Mouse (Mus musculus) neural tube, embryonic 13.5 days (tissue): ENCODE data around the gene Fgf14. TPM values are rescaled to one million over a fixed set of nuclear protein-coding genes. Genes with fewer than 3 reads are reported as not detected.
"Not testable (repeated sequence)": the region's sequence is repeated elsewhere in the genome, so short reads cannot be mapped to it uniquely, and the experiment has no call there.

Experiments used
- ATAC-seq: fragments of 200-750 bp; cut with Nextera tagmentation; 2 replicates; pipeline ENCODE4 v1.8.0; 2017; ENCODE audit warnings: low read depth, mild to moderate bottlenecking, moderate TSS enrichment, moderate library complexity
- H3K27ac ChIP-seq: fragments of 300-500 bp; sonication (generic); replicated peaks from 2 replicates; pipeline ENCODE4 v1.5.1; 2015; ENCODE audit warnings: moderate library complexity, mild to moderate bottlenecking, inconsistent platforms
- H3K27me3 ChIP-seq: fragments of 300-500 bp; sonication (generic); 2 replicates; pipeline ENCODE4 v1.6.1; 2015; ENCODE audit warnings: mild to moderate bottlenecking, inconsistent platforms
- H3K36me3 ChIP-seq: fragments of 300-500 bp; sonication (generic); 2 replicates; pipeline ENCODE4 v1.6.1; 2015; ENCODE audit warnings: mild to moderate bottlenecking, inconsistent platforms
- H3K4me1 ChIP-seq: fragments of 300-500 bp; sonication (generic); replicated peaks from 2 replicates; pipeline ENCODE4 v1.6.1; 2015; ENCODE audit warnings: inconsistent platforms
- H3K4me2 ChIP-seq: fragments of 300-500 bp; sonication (generic); 2 replicates; pipeline ENCODE4 v1.6.1; 2015; ENCODE audit warnings: inconsistent platforms, mild to moderate bottlenecking, moderate library complexity
- H3K4me3 ChIP-seq: fragments of 300-500 bp; sonication (generic); 2 replicates; pipeline ENCODE4 v1.5.1; 2015; ENCODE audit warnings: mild to moderate bottlenecking, inconsistent platforms
- H3K9ac ChIP-seq: fragments of 300-500 bp; sonication (generic); 2 replicates; pipeline ENCODE4 v1.6.1; 2015; ENCODE audit warnings: moderate library complexity, mild to moderate bottlenecking, inconsistent platforms
- H3K9me3 ChIP-seq: fragments of 300-500 bp; sonication (generic); 2 replicates; pipeline ENCODE4 v1.6.1; 2016; ENCODE audit warnings: inconsistent platforms
- WGBS: fragments of 180-500 bp; shearing (Covaris S2); methylation state at CpG from one replicate; pipeline ENCODE4 v1.1.7; 2015; 5-methylcytosine and 5-hydroxymethylcytosine counted together
- polyA plus RNA-seq: library from polyadenylated mRNA; unstranded; fragments of >200 nt; fragmentation: Nextera tagmentation; extraction: Ambion mirVana; gene quantifications from 2 replicates; pipeline ENCODE4 v1.2.1, GENCODE M21; 2015

Gene Fgf14
- polyA plus RNA-seq, 1 experiment from 2014 or later, result 17.2 TPM

- Histone ChIP-seq H3K36me3 (no peaks in the 10 kb centered on the region), H3K4me3 (no peak overlapping the region), H3K27ac (no peak overlapping the region), H3K9me3 (no peaks in the 10 kb centered on the region), H3K4me1 (no peaks in the 10 kb centered on the region), H3K27me3 (no peaks in the 10 kb centered on the region), H3K9ac (no peak overlapping the region), H3K4me2 (no peak overlapping the region)
- no peak for ATAC-seq
- 73% methylated on average over 1 of the region's 1 CpGs for WGBS
Measured at GRCm38 (mm10) chr14:124163618-124164185, 513.2 kb downstream of the Fgf14 start.

- Histone ChIP-seq H3K27me3 (no peaks in the 10 kb centered on the region), H3K9ac (no peak overlapping the region), H3K36me3 (no peaks in the 10 kb centered on the region), H3K4me2 (no peak overlapping the region), H3K27ac (no peak overlapping the region), H3K4me3 (no peak overlapping the region), H3K9me3 (no peaks in the 10 kb centered on the region), H3K4me1 (no peaks in the 10 kb centered on the region)
- no peak for ATAC-seq
Measured at GRCm38 (mm10) chr14:124147378-124147777, 529.5 kb downstream of the Fgf14 start.

- Histone ChIP-seq H3K9ac (no peak overlapping the region), H3K4me3 (no peak overlapping the region), H3K9me3 (no peaks in the 10 kb centered on the region), H3K4me2 (no peak overlapping the region), H3K27me3 (no peaks in the 10 kb centered on the region), H3K27ac (no peak overlapping the region), H3K36me3 (no peaks in the 10 kb centered on the region), H3K4me1 (no peaks in the 10 kb centered on the region)
- no peak for ATAC-seq
- WGBS, result 80% methylated on average over 1 of the region's 1 CpGs
Measured at GRCm38 (mm10) chr14:124107205-124107873, 569.6 kb downstream of the Fgf14 start.

- no peaks in the 10 kb centered on the region for H3K4me1 ChIP-seq
- no peaks in the 10 kb centered on the region for H3K9me3 ChIP-seq
- no peaks in the 10 kb centered on the region for H3K36me3 ChIP-seq
- H3K27ac ChIP-seq, result no peak overlapping the region
- no peaks in the 10 kb centered on the region for H3K27me3 ChIP-seq
- no peak for ATAC-seq
- no peak overlapping the region for H3K4me3 ChIP-seq
- H3K4me2 ChIP-seq, result no peak overlapping the region
- H3K9ac ChIP-seq, result no peak overlapping the region
Measured at GRCm38 (mm10) chr14:124083126-124083525, 593.8 kb downstream of the Fgf14 start.

GRCm38 (mm10) chr14:124044016-124044415 lies 632.9 kb downstream of the Fgf14 start:
- no peaks in the 10 kb centered on the region for H3K36me3 ChIP-seq
- no peak overlapping the region for H3K9ac ChIP-seq
- no peaks in the 10 kb centered on the region for H3K9me3 ChIP-seq
- H3K4me1 ChIP-seq, result no peaks in the 10 kb centered on the region
- H3K4me3 ChIP-seq, result no peak overlapping the region
- WGBS, result 93% methylated on average over 1 of the region's 1 CpGs
- no peak overlapping the region for H3K27ac ChIP-seq
- H3K27me3 ChIP-seq, result no peaks in the 10 kb centered on the region
- ATAC-seq, result no peak
- H3K4me2 ChIP-seq, result no peak overlapping the region

- H3K9ac ChIP-seq, result no peak overlapping the region
- H3K4me2 ChIP-seq, result no peak overlapping the region
- ATAC-seq, result no peak
- no peak overlapping the region for H3K4me3 ChIP-seq
- H3K27me3 ChIP-seq, result no peaks in the 10 kb centered on the region
- 85% methylated on average over 1 of the region's 1 CpGs for WGBS
- H3K36me3 ChIP-seq, result no peaks in the 10 kb centered on the region
- no peak overlapping the region for H3K27ac ChIP-seq
- H3K4me1 ChIP-seq, result peaks cover 18% of the 10 kb centered on the region
- no peaks in the 10 kb centered on the region for H3K9me3 ChIP-seq
Measured at GRCm38 (mm10) chr14:124040651-124041050, 636.3 kb downstream of the Fgf14 start.

- no peaks in the 10 kb centered on the region for H3K36me3 ChIP-seq
- no peak overlapping the region for H3K4me3 ChIP-seq
- 60% methylated on average over 4 of the region's 4 CpGs for WGBS
- H3K27ac ChIP-seq, result peak overlapping the region; percentile 4; the same call in 1 of the 2 replicates
- peaks cover 18% of the 10 kb centered on the region for H3K4me1 ChIP-seq
- no peaks in the 10 kb centered on the region for H3K9me3 ChIP-seq
- H3K4me2 ChIP-seq, result no peak overlapping the region
- peak; percentile 36; the same call in 1 of the 2 replicates for ATAC-seq
- H3K27me3 ChIP-seq, result no peaks in the 10 kb centered on the region
- H3K9ac ChIP-seq, result no peak overlapping the region
Measured at GRCm38 (mm10) chr14:124037434-124037833, 639.5 kb downstream of the Fgf14 start.

- Histone ChIP-seq H3K27me3 (no peaks in the 10 kb centered on the region), H3K9ac (no peak overlapping the region), H3K4me3 (no peak overlapping the region), H3K4me1 (peaks cover 18% of the 10 kb centered on the region), H3K9me3 (no peaks in the 10 kb centered on the region), H3K27ac (peak overlapping the region; percentile 4), H3K4me2 (no peak overlapping the region), H3K36me3 (no peaks in the 10 kb centered on the region)
- ATAC-seq, result no peak
- WGBS, result 18% methylated on average over 1 of the region's 1 CpGs
Measured at GRCm38 (mm10) chr14:124036575-124037205, 640.2 kb downstream of the Fgf14 start.

GRCm38 (mm10) chr14:124033302-124033701 lies 643.6 kb downstream of the Fgf14 start:
- H3K36me3 ChIP-seq, H3K9ac ChIP-seq, H3K4me2 ChIP-seq, ATAC-seq, H3K4me3 ChIP-seq, H3K27me3 ChIP-seq, H3K9me3 ChIP-seq, H3K27ac ChIP-seq: not testable (repeated sequence)
- 39% methylated on average over 3 of the region's 3 CpGs for WGBS
- H3K4me1 ChIP-seq, result peaks cover 18% of the 10 kb centered on the region

GRCm38 (mm10) chr14:124027886-124028670 lies 648.8 kb downstream of the Fgf14 start:
- no peak overlapping the region for H3K9ac ChIP-seq

GRCm38 (mm10) chr14:123990591-123991195 lies 686.2 kb downstream of the Fgf14 start:
- no peak for ATAC-seq
- WGBS, result 58% methylated on average over 2 of the region's 2 CpGs

More at GRCm38 (mm10) chr14:124027886-124028670, 648.8 kb downstream of the Fgf14 start:
- H3K9me3 ChIP-seq, result no peaks in the 10 kb centered on the region; the same call in 1 of the 2 replicates
- no peak overlapping the region for H3K4me2 ChIP-seq
- H3K4me1 ChIP-seq, result no peaks in the 10 kb centered on the region
- 90% methylated on average over 1 of the region's 1 CpGs for WGBS
- no peak for ATAC-seq
- no peaks in the 10 kb centered on the region for H3K36me3 ChIP-seq
- no peaks in the 10 kb centered on the region for H3K27me3 ChIP-seq
- H3K4me3 ChIP-seq, result no peak overlapping the region
- H3K27ac ChIP-seq, result no peak overlapping the region

GRCm38 (mm10) chr14:123967996-123968395 lies 708.9 kb downstream of the Fgf14 start:
- no peak overlapping the region for H3K4me2 ChIP-seq
- H3K36me3 ChIP-seq, result no peaks in the 10 kb centered on the region
- WGBS, result 82% methylated on average over 6 of the region's 6 CpGs
- ATAC-seq, result no peak
- H3K4me3 ChIP-seq, result no peak overlapping the region
- H3K27ac ChIP-seq, result no peak overlapping the region
- H3K4me1 ChIP-seq, result no peaks in the 10 kb centered on the region
- no peaks in the 10 kb centered on the region for H3K27me3 ChIP-seq
- no peaks in the 10 kb centered on the region for H3K9me3 ChIP-seq
- H3K9ac ChIP-seq, result no peak overlapping the region

More at GRCm38 (mm10) chr14:123990591-123991195, 686.2 kb downstream of the Fgf14 start:
- no peak overlapping the region for H3K4me2 ChIP-seq
- H3K4me1 ChIP-seq, result 0 out of 2 replicates have a peak, but pooled peaks cover 3% of the 10 kb centered on the region
- H3K9ac ChIP-seq, result no peak overlapping the region
- no peaks in the 10 kb centered on the region for H3K36me3 ChIP-seq
- H3K27me3 ChIP-seq, result no peaks in the 10 kb centered on the region
- H3K27ac ChIP-seq, result no peak overlapping the region
- H3K4me3 ChIP-seq, result no peak overlapping the region
- H3K9me3 ChIP-seq, result no peaks in the 10 kb centered on the region
